Mouse (Mus musculus): Measurements from ENCODE around the gene Arid3a.

Arid3a gene

DNA sequence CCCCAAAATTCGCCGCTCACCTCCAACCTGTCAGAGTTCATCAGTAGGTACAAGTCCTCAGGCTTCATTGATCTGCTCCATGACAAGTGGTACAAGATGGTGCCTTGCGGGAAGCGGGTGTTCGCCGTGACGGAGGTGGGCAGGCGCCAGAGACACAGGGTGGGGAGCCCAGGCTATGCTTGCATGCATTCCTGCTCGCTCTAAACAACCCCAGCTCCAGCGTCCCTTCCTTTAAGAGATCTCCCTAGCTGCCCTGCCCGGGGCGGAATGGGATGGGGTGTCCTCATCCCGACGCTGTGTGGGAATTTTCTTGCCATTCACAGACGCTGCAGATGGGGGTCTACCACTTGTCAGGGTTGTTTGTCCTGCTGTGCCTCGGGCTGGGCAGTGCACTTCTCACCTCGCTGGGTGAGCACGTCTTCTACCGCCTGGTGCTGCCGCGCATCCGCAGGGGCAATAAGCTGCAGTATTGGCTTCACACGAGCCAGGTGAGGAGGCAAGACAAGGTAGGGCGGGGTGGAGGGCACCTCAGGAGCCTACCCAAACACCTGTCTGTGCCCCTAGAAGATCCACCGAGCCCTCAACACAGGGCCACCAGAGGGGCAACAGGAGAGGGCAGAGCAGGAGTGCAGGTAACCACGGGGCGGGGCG, 49.4 kb downstream of the Arid3a start:
- no peak for DNase-seq (ENCODE audit: low spot score)

DNA sequence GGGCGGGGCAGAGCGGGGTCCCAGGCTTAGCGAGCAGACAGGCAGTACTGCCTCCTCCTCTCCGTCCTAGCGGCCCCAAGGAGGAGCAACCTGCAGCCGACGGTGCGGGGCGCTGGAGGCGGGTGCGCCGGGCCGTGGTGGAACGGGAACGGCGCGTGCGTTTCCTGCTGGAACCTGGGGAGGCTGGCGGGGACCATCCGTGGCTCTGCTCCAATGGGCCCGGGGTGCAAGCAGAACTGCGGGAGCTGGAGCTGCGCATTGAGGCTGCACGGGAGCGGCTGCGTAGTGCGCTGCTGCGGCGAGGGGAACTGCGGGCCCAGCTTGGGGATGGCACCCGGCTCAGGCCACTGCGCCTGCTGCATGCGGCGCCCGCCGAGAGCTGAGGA, 49.9 kb downstream of the Arid3a start:
- DNase-seq (ENCODE audit: low spot score), result no peak

DNA sequence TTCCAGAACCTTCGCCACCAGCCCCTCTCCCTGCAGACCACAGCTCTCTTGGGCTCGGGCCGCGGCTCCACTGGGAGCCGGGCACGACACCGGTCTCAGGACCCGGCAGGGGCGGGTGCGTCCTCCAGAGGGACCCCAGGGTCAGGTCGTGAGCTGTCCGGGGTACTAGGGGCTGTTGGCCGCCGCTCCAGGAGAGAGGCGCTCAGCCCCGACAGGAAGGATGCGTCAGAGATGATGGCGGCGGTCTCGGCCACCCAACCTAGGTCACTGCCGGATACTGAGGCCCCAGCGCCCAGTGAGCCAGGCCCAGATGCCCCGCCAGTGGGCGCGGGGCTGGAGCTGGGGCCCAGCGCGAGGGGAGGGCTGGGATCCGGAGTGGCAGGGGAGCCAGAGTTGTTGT, 50.5 kb downstream of the Arid3a start:
- DNase-seq (ENCODE audit: low spot score), result no peak

DNA sequence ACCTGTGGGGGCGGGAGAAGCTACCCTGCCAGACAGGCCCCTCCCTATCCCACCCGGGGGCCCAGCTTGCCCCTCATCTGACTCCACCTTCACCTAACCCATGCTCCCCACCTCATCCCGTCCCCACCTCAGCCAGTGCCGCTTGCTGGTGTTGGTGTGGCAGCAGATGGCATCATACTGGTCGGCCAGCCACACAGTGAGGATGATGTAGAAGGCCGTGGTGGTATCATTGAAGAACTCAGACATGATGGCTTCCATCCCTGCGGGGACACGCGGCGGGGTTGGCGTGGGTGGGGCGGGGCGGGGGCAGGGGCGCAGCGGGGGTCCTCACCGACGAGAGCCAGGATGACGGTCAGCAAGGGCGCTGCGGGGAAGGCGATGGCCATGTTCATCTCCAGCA, 51.2 kb downstream of the Arid3a start:
- DNase-seq (ENCODE audit: low spot score), result no peak

DNA sequence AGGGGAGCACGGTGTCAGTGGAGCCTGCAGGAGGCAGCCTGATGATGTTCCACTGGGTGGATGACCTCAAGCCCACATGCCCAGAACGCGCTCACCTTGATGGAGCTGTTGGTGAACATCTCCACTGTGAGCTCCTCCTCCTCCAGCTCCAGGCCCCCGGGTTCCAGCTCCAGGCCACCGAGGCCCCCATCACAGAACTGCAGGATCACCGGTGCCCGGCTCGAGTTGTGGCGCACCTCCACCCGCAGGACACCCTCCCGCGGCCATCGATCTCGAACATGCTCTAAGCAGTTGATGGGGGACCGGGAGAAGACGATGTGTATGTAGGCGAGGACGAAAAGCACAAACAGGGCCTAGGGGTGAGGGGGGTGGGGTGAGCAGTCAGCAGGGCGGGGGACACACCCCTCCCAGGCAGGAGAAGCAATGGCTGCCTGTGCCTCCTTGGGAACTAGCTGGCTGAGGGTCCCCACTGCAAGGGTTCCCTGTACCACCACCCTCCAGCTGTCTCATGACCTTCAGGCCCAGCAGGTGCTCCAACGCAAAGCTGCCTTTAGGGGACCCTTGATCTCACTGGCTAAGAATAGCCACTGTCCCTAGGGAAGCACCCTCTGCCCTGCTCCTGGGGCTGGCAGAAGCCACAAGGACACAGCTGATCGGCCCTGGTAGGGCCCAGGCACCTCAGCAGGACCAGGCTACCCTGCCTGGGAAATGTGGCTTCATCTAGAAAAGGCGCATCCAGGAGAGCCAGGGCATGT, 52.7 kb downstream of the Arid3a start:
- no peak for DNase-seq (ENCODE audit: low spot score)

DNA sequence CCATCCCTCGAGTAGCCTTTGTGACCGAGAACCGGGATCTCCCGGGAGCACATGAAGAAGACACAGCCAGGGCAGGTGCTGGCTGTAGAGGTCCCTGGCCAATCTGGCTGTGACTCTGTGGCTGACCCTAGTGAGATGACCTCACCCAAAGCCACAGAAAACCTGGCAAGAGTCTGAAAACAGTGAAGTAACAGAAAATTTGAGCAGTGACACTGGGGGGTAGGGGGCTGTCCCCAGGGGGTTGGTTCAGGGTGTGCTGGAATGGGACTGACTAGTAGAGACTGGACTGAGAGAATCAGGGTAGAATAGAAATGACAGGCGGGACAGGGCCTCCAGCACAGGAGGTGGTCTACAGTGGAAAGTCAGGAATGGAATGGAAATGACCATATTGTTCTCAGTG, 56.4 kb downstream of the Arid3a start:
- DNase-seq (ENCODE audit: low spot score), result no peak

DNA sequence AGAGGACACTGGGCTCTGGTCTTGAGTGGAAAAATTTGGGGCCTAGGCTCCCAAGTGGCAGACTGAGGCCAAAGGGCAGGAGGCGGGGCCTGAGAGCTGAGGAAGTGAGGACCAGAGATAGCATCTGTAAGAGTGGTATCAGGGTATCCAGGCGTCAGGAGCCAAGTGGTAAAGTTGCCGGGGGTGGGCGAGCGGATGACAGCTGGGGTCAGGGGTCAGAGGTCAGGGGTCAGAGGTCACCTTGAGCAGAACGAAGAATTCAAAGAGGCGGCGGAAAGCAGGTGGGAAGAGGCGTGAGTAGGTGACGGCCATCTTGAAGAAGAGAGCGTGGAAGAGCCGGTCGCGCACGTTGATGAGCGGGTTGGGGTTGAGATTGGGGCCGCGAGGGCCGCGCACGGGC, 56.8 kb downstream of the Arid3a start:
- DNase-seq (ENCODE audit: low spot score), result peak; percentile 57

DNA sequence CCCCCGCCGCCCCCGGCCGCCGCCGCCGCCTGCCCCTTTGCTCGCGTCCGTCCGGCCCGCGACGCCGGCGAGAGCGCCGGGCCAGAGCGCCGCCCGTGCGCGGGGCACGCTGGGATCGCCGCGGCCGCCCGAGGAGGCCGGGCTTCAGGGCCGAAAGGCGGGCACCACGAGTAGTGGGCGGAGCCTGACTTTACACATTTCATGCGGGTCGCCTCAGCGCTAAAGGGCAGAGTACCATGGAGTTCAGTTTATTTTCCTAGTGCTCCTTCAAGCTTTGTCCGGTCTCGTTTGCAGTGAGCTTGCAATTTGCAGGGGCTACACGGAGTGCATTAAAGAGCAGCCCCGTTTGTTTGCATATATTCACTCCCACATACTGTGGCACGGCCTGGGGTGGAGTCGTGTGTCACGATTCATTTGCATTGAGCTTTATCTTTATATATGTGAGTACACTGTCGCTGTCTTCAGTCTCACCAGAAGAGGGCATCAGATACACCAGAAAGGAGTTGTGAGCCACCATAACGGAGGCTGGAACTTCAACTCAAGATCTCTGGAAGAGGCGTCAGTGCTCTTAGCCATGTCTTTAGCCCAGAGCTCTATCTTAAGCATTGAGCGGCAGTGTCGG, 57.5 kb downstream of the Arid3a start, which contains the start of gene Tmem259:
Tmem259 (minus strand) TSS at position 136 of the 622 bp plus-strand sequence.
- DNase-seq (ENCODE audit: low spot score), result peak; percentile 80

DNA sequence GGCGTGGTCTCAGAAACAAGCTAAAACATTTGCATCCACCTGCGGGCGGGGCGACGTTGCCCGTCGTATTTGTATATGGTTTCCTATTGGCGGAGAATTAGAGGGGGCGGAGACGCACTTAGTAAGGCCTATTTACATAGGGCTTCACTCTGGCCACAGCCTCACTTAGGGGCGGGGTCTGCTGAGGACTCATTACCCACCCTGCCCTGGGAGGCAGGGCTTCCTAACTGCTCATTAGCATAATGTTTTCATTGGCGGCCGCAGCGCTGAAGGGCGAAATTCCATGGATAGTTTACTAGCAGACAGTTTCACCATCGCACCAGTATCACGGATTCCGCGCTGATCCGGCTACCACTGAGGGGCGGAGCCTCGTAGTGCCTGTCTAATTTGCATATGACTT, 58.0 kb downstream of the Arid3a start:
- DNase-seq (ENCODE audit: low spot score), result peak; percentile 80

DNA sequence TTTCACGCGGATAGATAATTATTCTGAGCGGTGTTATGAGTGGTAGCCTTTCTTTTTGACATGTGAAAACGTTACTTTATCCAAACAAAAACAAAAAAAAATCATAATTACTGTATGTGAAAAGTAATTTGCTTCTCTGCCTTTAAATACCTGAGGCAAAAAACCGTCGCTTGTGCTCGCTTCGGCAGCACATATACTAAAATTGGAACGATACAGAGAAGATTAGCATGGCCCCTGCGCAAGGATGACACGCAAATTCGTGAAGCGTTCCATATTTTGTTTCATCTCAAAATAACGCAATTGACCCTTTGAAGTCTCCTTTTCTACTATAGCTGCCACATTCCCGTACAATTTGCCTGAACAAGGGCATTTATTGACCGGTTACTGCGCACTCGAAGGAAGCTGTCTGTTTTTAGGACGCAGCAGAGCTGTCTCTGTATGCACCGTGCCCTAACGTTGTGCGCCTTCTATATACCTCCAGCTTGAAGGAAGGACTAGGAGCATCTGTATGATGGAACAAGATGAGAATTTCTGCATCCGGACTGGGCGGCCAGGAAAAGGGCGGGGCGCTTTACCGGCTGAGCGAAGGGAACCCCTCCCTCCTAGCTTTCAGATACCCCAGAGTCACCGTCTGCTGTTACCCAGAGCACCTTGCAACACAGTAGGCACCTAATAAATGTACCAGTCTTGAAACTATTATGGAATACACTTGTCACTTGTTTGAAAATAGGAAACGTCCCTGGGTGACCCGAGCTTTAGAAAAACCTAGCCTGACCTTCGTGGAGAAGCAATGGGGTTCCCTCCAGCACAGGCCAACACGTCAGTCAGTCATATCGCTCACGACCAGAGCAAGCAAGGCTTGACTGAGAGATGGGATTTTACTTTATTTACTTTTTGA, 58.7 kb downstream of the Arid3a start:
- peak; percentile 38 for DNase-seq (ENCODE audit: low spot score)

DNA sequence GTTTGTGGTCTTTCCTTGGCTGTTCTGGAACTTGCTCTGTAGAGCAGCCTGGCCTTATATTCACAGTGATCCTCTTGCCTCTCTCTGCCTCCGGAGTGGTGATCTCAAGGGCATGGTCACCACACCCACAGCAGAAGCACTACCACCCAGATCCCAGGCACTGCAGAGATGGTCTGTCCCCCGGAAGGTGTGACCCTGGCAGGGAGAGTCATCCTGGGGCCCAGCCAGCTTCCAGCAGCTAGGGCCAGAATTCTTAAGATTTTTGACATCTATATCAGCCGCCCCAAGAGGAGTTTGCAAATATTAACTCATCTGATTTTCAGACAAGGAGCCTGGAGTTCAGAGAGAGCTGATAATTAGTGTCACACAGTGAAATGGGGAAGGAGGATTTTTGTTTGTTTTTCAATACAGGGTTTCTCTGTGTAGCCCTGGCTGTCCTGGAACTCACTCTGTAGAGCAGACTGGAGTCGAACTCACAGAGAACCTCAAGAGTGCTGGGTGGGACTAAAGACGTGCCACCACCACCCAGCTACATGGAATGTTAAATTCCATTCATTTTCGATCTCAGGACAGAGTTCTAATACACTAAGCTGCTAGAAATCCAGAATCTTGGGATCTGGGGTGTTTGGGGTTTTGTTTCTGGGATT, 59.5 kb downstream of the Arid3a start:
- peak; percentile 54 for DNase-seq (ENCODE audit: low spot score)

DNA sequence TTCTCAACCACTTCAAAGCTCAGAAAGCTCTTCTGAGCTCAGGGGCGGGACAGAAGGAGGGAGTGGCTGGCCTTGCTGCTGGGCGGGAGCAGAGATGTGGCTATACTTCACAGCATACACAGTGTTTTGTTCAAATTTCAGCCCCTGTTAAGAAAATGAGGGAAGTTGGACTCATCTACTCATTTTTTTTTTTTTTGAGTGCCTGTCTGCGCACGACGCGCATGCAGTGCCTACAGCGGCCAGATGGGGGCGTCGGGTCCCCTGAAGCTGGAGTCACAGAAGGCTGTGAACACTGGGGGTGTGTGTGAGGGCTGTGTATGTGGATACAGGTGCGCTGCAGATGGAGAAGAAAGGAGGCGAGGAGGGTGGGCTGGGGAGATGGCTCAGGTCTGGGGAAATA, 60.1 kb downstream of the Arid3a start:
- DNase-seq (ENCODE audit: low spot score), result peak; percentile 84

DNA sequence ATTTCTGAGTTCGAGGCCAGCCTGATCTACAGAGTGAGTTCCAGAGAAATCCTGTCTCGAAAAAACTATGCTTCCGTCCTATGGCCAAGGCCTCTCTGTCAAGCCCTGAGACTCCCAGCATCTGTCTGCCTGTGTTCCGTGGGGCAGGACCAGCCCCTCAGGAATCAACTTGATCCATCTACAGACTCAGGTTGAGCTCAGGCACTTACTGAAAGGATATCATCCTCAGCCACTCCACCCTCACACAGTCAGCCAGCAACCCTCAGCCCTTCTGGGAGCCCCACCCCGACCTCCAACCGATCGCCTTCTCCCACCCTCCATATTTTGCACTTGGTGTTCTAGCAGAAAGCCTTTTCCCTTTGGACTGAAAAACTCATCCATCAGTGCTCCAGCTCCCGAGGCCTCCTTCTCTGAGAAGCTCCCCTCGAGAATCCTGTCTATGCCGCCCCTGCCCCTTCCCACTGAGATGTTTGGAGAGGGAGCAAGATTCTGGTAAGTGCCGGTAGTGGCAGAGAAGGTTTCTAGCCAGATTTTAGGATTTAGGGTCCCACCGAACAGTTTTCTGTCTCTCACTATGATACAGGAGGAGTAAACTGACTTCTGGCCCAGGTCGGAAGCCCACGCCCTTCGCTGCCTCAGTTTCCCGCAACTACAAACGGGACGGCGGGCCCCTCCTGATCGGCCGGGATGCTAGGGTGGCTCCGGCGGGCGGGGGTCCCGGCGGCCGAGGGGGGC, 61.1 kb downstream of the Arid3a start:
- DNase-seq (ENCODE audit: low spot score), result no peak

DNA sequence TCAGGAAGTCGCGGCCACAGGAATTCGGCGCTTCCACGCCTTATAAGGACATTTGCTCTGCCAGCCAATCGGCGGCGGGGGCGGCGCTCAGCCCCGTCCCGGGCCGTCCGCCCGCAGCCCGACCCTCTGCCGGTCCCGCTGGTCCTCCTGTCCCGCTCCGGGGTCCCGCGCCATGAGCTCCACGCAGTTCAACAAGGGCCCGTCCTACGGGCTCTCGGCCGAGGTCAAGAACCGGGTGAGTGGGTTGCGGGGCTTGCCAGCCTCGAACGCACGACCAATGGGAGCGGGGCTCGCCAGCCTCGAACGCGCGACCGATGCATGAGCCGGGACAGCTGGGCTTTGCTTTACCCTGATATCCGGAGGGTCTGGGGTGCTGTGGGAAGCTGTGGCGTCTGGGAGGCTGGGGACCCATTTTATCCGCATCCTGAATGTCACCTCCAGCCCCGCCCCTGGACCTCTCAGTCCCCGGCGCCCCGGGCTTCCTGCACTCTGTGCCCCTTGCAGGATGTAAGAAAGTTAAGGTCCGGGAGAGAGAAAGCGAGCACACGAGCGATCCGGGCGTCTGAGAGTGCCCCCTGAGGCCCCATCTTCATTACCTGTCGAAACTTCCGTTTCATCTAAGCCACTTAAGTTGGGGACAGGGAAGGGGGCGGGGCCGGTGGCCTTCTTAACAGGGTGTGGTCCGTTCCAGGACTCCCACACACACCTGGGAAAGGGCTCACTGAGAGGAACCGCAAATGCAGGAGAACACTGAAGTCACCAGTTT, 61.8 kb downstream of the Arid3a start, which contains the start of gene Cnn2:
Cnn2 (plus strand) TSS at position 79 of the 766 bp plus-strand sequence.
- DNase-seq (ENCODE audit: low spot score), result peak; percentile 61

DNA sequence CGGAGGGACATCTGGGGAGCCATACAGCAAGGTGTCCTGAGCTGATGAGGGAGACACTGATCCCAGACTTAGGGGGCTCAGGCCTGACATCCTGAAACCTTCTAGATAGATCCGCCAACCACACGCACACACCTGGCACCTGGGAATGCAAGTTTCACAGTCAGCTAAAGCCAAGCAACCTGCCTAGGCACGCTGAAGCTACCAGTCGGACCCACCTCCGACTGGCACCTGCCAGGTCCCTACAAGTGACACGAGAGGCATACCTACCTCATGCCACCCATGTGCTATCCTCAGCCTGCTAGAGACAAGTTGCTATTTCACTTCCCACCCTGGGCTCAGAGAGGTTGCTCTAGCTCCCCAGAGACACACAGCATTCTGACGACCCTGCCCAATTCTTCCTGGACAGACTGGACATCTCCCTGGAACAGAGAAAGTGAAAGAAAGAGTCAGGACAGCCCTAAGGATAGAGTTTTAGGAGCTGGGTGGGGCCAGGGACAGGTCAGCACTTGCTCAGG, 62.5 kb downstream of the Arid3a start:
- no peak for DNase-seq (ENCODE audit: low spot score)

DNA sequence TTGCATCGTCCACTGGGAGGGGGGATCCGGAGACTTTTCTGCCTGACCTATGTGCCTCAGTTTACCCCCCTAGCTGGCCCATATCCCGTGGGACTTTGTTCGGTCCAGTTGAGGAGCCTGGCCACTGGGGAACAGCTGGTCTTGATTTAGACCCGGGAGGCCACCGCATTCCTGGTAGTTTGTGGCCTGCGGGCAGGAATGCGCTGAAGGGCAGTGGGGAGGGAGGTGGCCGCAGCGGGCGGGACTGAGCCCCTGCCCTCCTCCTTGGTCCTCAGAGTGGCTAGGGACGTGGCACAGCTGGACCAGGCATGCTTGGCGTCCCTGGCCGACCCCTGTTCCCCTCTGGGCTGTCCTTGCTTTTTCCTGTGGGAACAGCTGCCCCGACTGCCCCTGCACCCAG, 63.0 kb downstream of the Arid3a start:
- DNase-seq (ENCODE audit: low spot score), result no peak

DNA sequence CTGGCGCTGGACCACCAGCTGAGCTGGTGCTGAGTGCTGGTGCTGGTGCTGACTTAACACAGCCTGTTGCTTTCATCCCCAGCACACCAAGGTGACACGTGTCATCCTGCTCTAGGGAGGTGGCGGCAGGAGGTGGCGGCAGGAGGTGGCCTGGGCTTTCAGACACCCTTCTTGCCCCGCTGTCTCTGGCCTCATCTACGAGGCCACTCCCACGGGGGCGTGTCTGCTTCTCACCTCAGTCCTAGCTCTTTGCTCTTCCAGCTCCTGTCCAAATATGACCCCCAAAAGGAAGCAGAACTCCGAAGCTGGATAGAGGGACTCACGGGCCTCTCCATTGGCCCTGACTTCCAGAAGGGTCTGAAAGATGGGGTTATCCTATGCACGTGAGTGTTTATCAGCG, 64.3 kb downstream of the Arid3a start:
- no peak for DNase-seq (ENCODE audit: low spot score)

DNA sequence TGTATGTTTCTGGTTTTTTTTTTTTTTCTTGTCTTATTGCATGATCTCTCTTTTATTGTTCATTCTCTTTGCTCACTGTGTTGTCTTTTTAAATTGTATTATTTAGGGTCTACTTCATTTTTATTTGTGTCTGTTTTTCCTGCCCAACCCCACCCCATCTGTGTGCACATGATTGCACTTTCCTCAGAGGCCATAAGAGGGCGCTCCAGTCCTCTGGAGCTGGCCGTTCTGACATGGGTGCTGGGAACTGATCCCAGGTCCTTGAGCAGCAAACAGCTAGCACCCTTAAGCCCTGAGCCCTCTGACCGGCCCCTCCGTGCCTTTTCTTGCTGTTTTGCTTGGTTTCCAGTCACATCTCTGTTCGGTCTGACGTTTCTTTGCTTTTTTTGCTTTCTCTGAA, 64.7 kb downstream of the Arid3a start:
- DNase-seq (ENCODE audit: low spot score), result no peak

DNA sequence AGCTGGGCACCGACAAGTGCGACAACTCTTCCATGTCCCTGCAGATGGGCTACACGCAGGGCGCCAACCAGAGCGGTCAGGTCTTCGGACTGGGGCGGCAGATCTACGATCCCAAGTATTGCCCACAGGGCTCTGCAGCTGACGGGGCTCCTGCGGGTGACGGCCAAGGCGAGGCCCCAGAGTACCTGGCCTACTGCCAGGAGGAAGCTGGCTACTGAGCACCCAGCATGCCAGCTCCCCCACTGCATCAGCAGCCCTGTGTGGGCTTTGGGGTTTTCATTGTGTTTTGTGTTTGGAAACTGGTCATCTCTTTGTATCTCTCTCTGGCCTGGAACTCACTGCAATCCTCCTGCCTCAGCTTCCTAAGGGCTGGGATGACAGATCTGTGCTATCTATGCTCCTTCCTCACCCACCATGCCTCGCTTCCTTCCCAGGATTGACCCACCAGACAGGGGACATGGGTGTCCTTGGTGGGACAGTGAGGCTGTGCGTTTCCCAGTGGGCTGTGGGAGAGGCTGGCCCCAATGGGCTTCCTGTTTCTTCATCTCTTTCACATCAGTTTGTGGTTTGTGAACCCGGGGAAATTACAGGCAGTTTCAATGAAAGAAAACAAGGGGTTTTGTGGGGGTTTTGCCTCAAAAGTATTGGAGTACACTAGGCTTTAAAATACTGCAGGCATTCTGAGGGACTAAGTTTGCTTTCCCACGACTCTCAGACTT, 67.7 kb downstream of the Arid3a start:
- DNase-seq (ENCODE audit: low spot score), result no peak

Measured in urinary bladder, postnatal 25 days (tissue).